In the genomic region with DNA sequence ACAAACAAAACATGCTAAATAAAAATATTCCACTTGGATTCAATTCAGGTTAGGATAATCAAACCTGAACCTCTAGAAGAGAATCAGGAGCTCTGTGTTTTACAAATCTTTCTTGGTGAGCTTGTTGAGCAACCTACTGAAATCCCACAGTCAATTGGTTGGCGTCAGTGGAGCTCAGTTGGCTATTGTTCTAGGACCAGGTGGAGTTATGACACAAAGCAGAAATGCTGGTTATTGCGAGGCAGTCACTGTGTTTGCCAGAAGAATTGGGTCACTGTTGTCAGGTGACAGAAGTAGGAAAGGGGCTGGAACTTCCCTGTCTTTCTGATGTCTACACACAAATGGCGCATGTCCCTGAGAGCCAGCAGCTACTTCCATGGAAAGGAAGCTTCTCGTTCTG, we compare ENCODE assay signal across 26 mouse cellular contexts.
"Had no signal": no experiment of that assay in that cellular context is flagged by ENCODE, and none has a peak within 500 bp of the region (broad histone marks: within the 10 kb centered on the region; RNA-seq: fewer than 3 reads in every experiment).

No protein-coding gene starts in this region.

- H3K4me2 ChIP-seq: heart, embryonic 12.5 days; hindbrain, embryonic 12.5 days; hindbrain, embryonic 14.5 days; intestine, embryonic 15.5 days; limb, embryonic 12.5 days; liver, embryonic 12.5 days had no signal

- H3K9me3 ChIP-seq: heart, embryonic 10.5 days; heart, embryonic 12.5 days; hindbrain, embryonic 10.5 days; hindbrain, embryonic 12.5 days; intestine, embryonic 15.5 days; limb, embryonic 10.5 days; limb, embryonic 12.5 days; liver, embryonic 12.5 days had no signal

- H3K36me3 ChIP-seq: heart, embryonic 10.5 days; heart, embryonic 12.5 days; hindbrain, embryonic 10.5 days; hindbrain, embryonic 12.5 days; intestine, embryonic 15.5 days; limb, embryonic 10.5 days; limb, embryonic 12.5 days; liver, embryonic 12.5 days had no signal

- H3K4me1 ChIP-seq: heart, embryonic 10.5 days; heart, embryonic 12.5 days; hindbrain, embryonic 10.5 days; hindbrain, embryonic 12.5 days; intestine, embryonic 15.5 days; limb, embryonic 10.5 days; limb, embryonic 12.5 days; liver, embryonic 12.5 days had no signal

- H3K4me3 ChIP-seq: gastrocnemius, adult 2 months; heart, embryonic 10.5 days; heart, embryonic 12.5 days; hindbrain, embryonic 10.5 days; hindbrain, embryonic 12.5 days; intestine, embryonic 15.5 days; layer of hippocampus, adult 2 months; left cerebral cortex, adult 2 months; limb, embryonic 10.5 days; limb, embryonic 12.5 days; liver, embryonic 12.5 days had no signal

- H3K27ac ChIP-seq: gastrocnemius, adult 2 months; heart, embryonic 10.5 days; hindbrain, embryonic 10.5 days; hindbrain, embryonic 12.5 days; hindbrain, embryonic 14.5 days; intestine, embryonic 15.5 days; layer of hippocampus, adult 2 months; left cerebral cortex, adult 2 months; limb, embryonic 10.5 days; limb, embryonic 12.5 days; liver, embryonic 12.5 days; liver, embryonic 14.5 days had no signal

- DNase-seq: gastrocnemius, adult 2 months; gastrocnemius, postnatal 10 days; gastrocnemius, postnatal 25 days; heart, adult 11 months; heart, postnatal 10 days; heart, postnatal 4 days; kidney, adult 18-20 months; kidney, adult 8-10 months; kidney, postnatal 10 days; kidney, postnatal 25 days; kidney, postnatal 4 days had no signal

- ATAC-seq: hindbrain, embryonic 16.5 days; inflammation-experienced regulatory T-cells, adult 6 months; intestine, embryonic 15.5 days; intestine, postnatal 0 days; liver, embryonic 12.5 days had no signal

- H3K9ac ChIP-seq: heart, embryonic 12.5 days; hindbrain, embryonic 12.5 days; hindbrain, embryonic 14.5 days; intestine, embryonic 15.5 days; limb, embryonic 12.5 days; liver, embryonic 12.5 days; liver, embryonic 14.5 days had no signal

- H3K27me3 ChIP-seq: heart, embryonic 12.5 days; hindbrain, embryonic 12.5 days; intestine, embryonic 15.5 days; limb, embryonic 12.5 days; liver, embryonic 12.5 days had no signal
